Mouse (Mus musculus): ENCODE results near the gene Ccdc125.

Gene Ccdc125

GRCm38 (mm10) chr13:100669291-100670022 is at the start of gene Ccdc125:
Gene Ccdc125, plus strand, starts transcription at chr13:100669717.
- peak; percentile 51 for DNase-seq (ENCODE audit: low spot score)

GRCm38 (mm10) chr13:100622241-100622640 is 47.3 kb upstream of the Ccdc125 start:
- DNase-seq (ENCODE audit: low spot score), result no peak

GRCm38 (mm10) chr13:100634106-100634691 is 35.3 kb upstream of the Ccdc125 start:
- no peak for DNase-seq (ENCODE audit: low spot score)

- no peak for DNase-seq (ENCODE audit: low spot score)
These were observed 26.9 kb upstream of the Ccdc125 start for GRCm38 (mm10) chr13:100642471-100643209.

GRCm38 (mm10) chr13:100648223-100648622 is 21.3 kb upstream of the Ccdc125 start:
- DNase-seq (ENCODE audit: low spot score), result no peak

- DNase-seq (ENCODE audit: low spot score), result peak; percentile 96
These were observed 18.7 kb upstream of the Ccdc125 start, which contains the start of the genes Ak6 and Rad17 for GRCm38 (mm10) chr13:100650550-100651438. Gene Ak6, plus strand, starts transcription at chr13:100650979. Gene Rad17, minus strand, starts transcription at chr13:100651051.

GRCm38 (mm10) chr13:100651439-100652186 is 17.9 kb upstream of the Ccdc125 start, which contains the start of gene Taf9:
Gene Taf9, plus strand, starts transcription at chr13:100651579.
- DNase-seq (ENCODE audit: low spot score), result peak; percentile 64

GRCm38 (mm10) chr13:100658091-100658490 is 11.4 kb upstream of the Ccdc125 start:
- DNase-seq (ENCODE audit: low spot score), result peak; percentile 83

GRCm38 (mm10) chr13:100659864-100660456 is 9.6 kb upstream of the Ccdc125 start:
- no peak for DNase-seq (ENCODE audit: low spot score)

- DNase-seq (ENCODE audit: low spot score), result no peak
These were observed 744 bp downstream of the Ccdc125 start for GRCm38 (mm10) chr13:100670181-100670741.

- no peak for DNase-seq (ENCODE audit: low spot score)
These were observed 6.6 kb downstream of the Ccdc125 start for GRCm38 (mm10) chr13:100675936-100676635.

- no peak for DNase-seq (ENCODE audit: low spot score)
These were observed 12.1 kb downstream of the Ccdc125 start for GRCm38 (mm10) chr13:100681615-100682014.

GRCm38 (mm10) chr13:100682837-100683236 is 13.3 kb downstream of the Ccdc125 start:
- no peak for DNase-seq (ENCODE audit: low spot score)

GRCm38 (mm10) chr13:100684355-100684754 is 14.8 kb downstream of the Ccdc125 start:
- DNase-seq (ENCODE audit: low spot score), result no peak

GRCm38 (mm10) chr13:100687513-100687912 is 18.0 kb downstream of the Ccdc125 start:
- no peak for DNase-seq (ENCODE audit: low spot score)

- no peak for DNase-seq (ENCODE audit: low spot score)
These were observed 28.0 kb downstream of the Ccdc125 start for GRCm38 (mm10) chr13:100697541-100697940.

- DNase-seq (ENCODE audit: low spot score), result no peak
These were observed 29.3 kb downstream of the Ccdc125 start for GRCm38 (mm10) chr13:100698866-100699265.

GRCm38 (mm10) chr13:100703468-100703867 is 34.0 kb downstream of the Ccdc125 start:
- DNase-seq (ENCODE audit: low spot score), result no peak

GRCm38 (mm10) chr13:100706206-100706605 is 36.7 kb downstream of the Ccdc125 start:
- DNase-seq (ENCODE audit: low spot score), result no peak

GRCm38 (mm10) chr13:100715467-100715866 is 46.0 kb downstream of the Ccdc125 start:
- no peak for DNase-seq (ENCODE audit: low spot score)

All from testis, postnatal 14 days (tissue).